Mouse (Mus musculus): ENCODE results near the gene 1700074P13Rik.
"Not testable (repeated sequence)": the region's sequence is repeated elsewhere in the genome, so short reads cannot be mapped to it uniquely, and the experiment has no call there.

1700074P13Rik gene

GRCm38 (mm10) chr6:40940457-40940856 is at the start of gene 1700074P13Rik:
TSS of gene 1700074P13Rik (minus strand) at chr6:40940557.
- no peak for DNase-seq (ENCODE audit: low read depth)

GRCm38 (mm10) chr6:40964454-40964853 is 24.1 kb upstream of the 1700074P13Rik start, which contains the start of gene 1810009J06Rik:
TSS of gene 1810009J06Rik (plus strand) at chr6:40964754.
- not testable (repeated sequence) for DNase-seq (ENCODE audit: low read depth)

GRCm38 (mm10) chr6:40953716-40954115 is 13.4 kb upstream of the 1700074P13Rik start:
- no peak for DNase-seq (ENCODE audit: low read depth)

- no peak for DNase-seq (ENCODE audit: low read depth)
Measured at GRCm38 (mm10) chr6:40951770-40952169, 11.4 kb upstream of the 1700074P13Rik start, which contains the start of gene Gm4744. TSS of gene Gm4744 (minus strand) at chr6:40951870.

- no peak for DNase-seq (ENCODE audit: low read depth)
Measured at GRCm38 (mm10) chr6:40919954-40920353, 20.4 kb downstream of the 1700074P13Rik start.

- DNase-seq (ENCODE audit: low read depth) = no peak
Measured at GRCm38 (mm10) chr6:40900287-40900686, 40.1 kb downstream of the 1700074P13Rik start, which contains the start of gene Prss58. TSS of gene Prss58 (minus strand) at chr6:40900387.

- DNase-seq (ENCODE audit: low read depth) = no peak
Measured at GRCm38 (mm10) chr6:40894716-40895115, 45.6 kb downstream of the 1700074P13Rik start.

GRCm38 (mm10) chr6:40893577-40893976 is 46.8 kb downstream of the 1700074P13Rik start:
- peak; percentile 86 for DNase-seq (ENCODE audit: low read depth)

- peak; percentile 51 for DNase-seq (ENCODE audit: low read depth)
Measured at GRCm38 (mm10) chr6:40891754-40892153, 48.6 kb downstream of the 1700074P13Rik start.

GRCm38 (mm10) chr6:40890973-40891372 is 49.4 kb downstream of the 1700074P13Rik start:
- DNase-seq (ENCODE audit: low read depth) = peak; percentile 85

GRCm38 (mm10) chr6:40887394-40887793 is 53.0 kb downstream of the 1700074P13Rik start, which contains the start of gene Moxd2:
TSS of gene Moxd2 (minus strand) at chr6:40887494.
- DNase-seq (ENCODE audit: low read depth) = no peak

Data from induced T-regulatory cell, adult 2 months (primary cell).